Mouse (Mus musculus): ENCODE measurements around the gene Pgm5.

Gene Pgm5

GRCm38 (mm10) chr19:24767401-24767800 lies 94.3 kb downstream of the Pgm5 start:
- DNase-seq (ENCODE audit: low spot score): no peak

- DNase-seq (ENCODE audit: low spot score): no peak
These were observed 99.0 kb downstream of the Pgm5 start for GRCm38 (mm10) chr19:24762473-24763149.

- no peak for DNase-seq (ENCODE audit: low spot score)
These were observed 105.0 kb downstream of the Pgm5 start for GRCm38 (mm10) chr19:24756627-24757026.

GRCm38 (mm10) chr19:24754440-24754785 lies 107.2 kb downstream of the Pgm5 start:
- no peak for DNase-seq (ENCODE audit: low spot score)

- DNase-seq (ENCODE audit: low spot score): no peak
These were observed 107.8 kb downstream of the Pgm5 start for GRCm38 (mm10) chr19:24753617-24754439.

GRCm38 (mm10) chr19:24752873-24753538 lies 108.6 kb downstream of the Pgm5 start:
- no peak for DNase-seq (ENCODE audit: low spot score)

GRCm38 (mm10) chr19:24746266-24746875 lies 115.3 kb downstream of the Pgm5 start:
- no peak for DNase-seq (ENCODE audit: low spot score)

GRCm38 (mm10) chr19:24742606-24743005 lies 119.0 kb downstream of the Pgm5 start:
- no peak for DNase-seq (ENCODE audit: low spot score)

- no peak for DNase-seq (ENCODE audit: low spot score)
These were observed 122.9 kb downstream of the Pgm5 start for GRCm38 (mm10) chr19:24738786-24739185.

- no peak for DNase-seq (ENCODE audit: low spot score)
These were observed 123.6 kb downstream of the Pgm5 start for GRCm38 (mm10) chr19:24738026-24738425.

- no peak for DNase-seq (ENCODE audit: low spot score)
These were observed 126.0 kb downstream of the Pgm5 start for GRCm38 (mm10) chr19:24735484-24736128.

- DNase-seq (ENCODE audit: low spot score): no peak
These were observed 131.0 kb downstream of the Pgm5 start for GRCm38 (mm10) chr19:24730661-24731060.

- no peak for DNase-seq (ENCODE audit: low spot score)
These were observed 137.3 kb downstream of the Pgm5 start for GRCm38 (mm10) chr19:24724362-24724761.

- DNase-seq (ENCODE audit: low spot score): no peak
These were observed 141.2 kb downstream of the Pgm5 start for GRCm38 (mm10) chr19:24720448-24720847.

GRCm38 (mm10) chr19:24719504-24719903 lies 142.2 kb downstream of the Pgm5 start:
- DNase-seq (ENCODE audit: low spot score): no peak

- no peak for DNase-seq (ENCODE audit: low spot score)
These were observed 143.6 kb downstream of the Pgm5 start for GRCm38 (mm10) chr19:24718021-24718420.

GRCm38 (mm10) chr19:24716303-24717097 lies 145.2 kb downstream of the Pgm5 start:
- DNase-seq (ENCODE audit: low spot score): no peak

GRCm38 (mm10) chr19:24708032-24708431 lies 153.6 kb downstream of the Pgm5 start:
- no peak for DNase-seq (ENCODE audit: low spot score)

- DNase-seq (ENCODE audit: low spot score): no peak
These were observed 154.4 kb downstream of the Pgm5 start for GRCm38 (mm10) chr19:24707071-24707906.

GRCm38 (mm10) chr19:24705395-24705794 lies 156.3 kb downstream of the Pgm5 start:
- DNase-seq (ENCODE audit: low spot score): no peak

All from T-cell, adult 2 months (primary cell).